Mouse (Mus musculus) lung, postnatal 14 days (tissue): ENCODE measurements around the gene Dpp3.
"Not testable (repeated sequence)": the region's sequence is repeated elsewhere in the genome, so short reads cannot be mapped to it uniquely, and the experiment has no call there.

ENCODE experiments used
- DNase-seq: peaks from one replicate; pipeline ENCODE4 v3.0.0; 2021

The Dpp3 gene

GRCm38 (mm10) chr19:4927904-4928531, at the start of gene Dpp3:
Dpp3 (minus strand) TSS chr19:4928287.
- peak; percentile 99 for DNase-seq

- DNase-seq = no peak
Observed at GRCm38 (mm10) chr19:4968236-4968635, 40.1 kb upstream of the Dpp3 start.

- DNase-seq = peak; percentile 90
Observed at GRCm38 (mm10) chr19:4961928-4962601, 34.0 kb upstream of the Dpp3 start, which contains the start of gene Mrpl11. Mrpl11 (plus strand) TSS chr19:4962147.

- not testable (repeated sequence) for DNase-seq
Observed at GRCm38 (mm10) chr19:4948641-4949040, 20.6 kb upstream of the Dpp3 start.

- no peak for DNase-seq
Observed at GRCm38 (mm10) chr19:4945540-4945939, 17.5 kb upstream of the Dpp3 start.

- DNase-seq = no peak
Observed at GRCm38 (mm10) chr19:4943253-4943588, 15.1 kb upstream of the Dpp3 start.

GRCm38 (mm10) chr19:4942551-4943252, 14.6 kb upstream of the Dpp3 start, which contains the start of gene Peli3:
Peli3 (minus strand) TSS chr19:4943127.
- peak; percentile 83 for DNase-seq

GRCm38 (mm10) chr19:4937444-4938310, 9.6 kb upstream of the Dpp3 start:
- no peak for DNase-seq

- DNase-seq = no peak
Observed at GRCm38 (mm10) chr19:4936896-4937295, 8.8 kb upstream of the Dpp3 start.

GRCm38 (mm10) chr19:4928781-4929180, 694 bp upstream of the Dpp3 start:
- peak; percentile 18 for DNase-seq

GRCm38 (mm10) chr19:4925121-4925860, 2.8 kb downstream of the Dpp3 start:
- no peak for DNase-seq

GRCm38 (mm10) chr19:4919652-4920051, 8.4 kb downstream of the Dpp3 start:
- no peak for DNase-seq

- DNase-seq = no peak
Observed at GRCm38 (mm10) chr19:4916827-4917226, 11.3 kb downstream of the Dpp3 start.

GRCm38 (mm10) chr19:4915924-4916603, 12.0 kb downstream of the Dpp3 start:
- DNase-seq = no peak

GRCm38 (mm10) chr19:4909376-4909775, 18.7 kb downstream of the Dpp3 start:
- DNase-seq = no peak

- DNase-seq = peak; percentile 24
Observed at GRCm38 (mm10) chr19:4908107-4908506, 20.0 kb downstream of the Dpp3 start.

- DNase-seq = peak; percentile 80
Observed at GRCm38 (mm10) chr19:4905979-4906794, 21.9 kb downstream of the Dpp3 start, which contains the start of gene Bbs1. Bbs1 (minus strand) TSS chr19:4906628.

GRCm38 (mm10) chr19:4899888-4900287, 28.2 kb downstream of the Dpp3 start:
- no peak for DNase-seq

GRCm38 (mm10) chr19:4898972-4899371, 29.1 kb downstream of the Dpp3 start:
- DNase-seq = no peak

- DNase-seq = no peak
Observed at GRCm38 (mm10) chr19:4896780-4897520, 31.1 kb downstream of the Dpp3 start.
